Mouse (Mus musculus): ENCODE data around the gene Timm8a1. TPM values are rescaled to one million over a fixed set of nuclear protein-coding genes. Genes with fewer than 3 reads are reported as not detected.

Gene Timm8a1
- polyA plus RNA-seq, 1 experiment from 2014 or later, result 147 TPM

- H3K27ac ChIP-seq, result no peak overlapping the region
- no peak for ATAC-seq
- 69% methylated on average over 6 of the region's 6 CpGs for WGBS
Observed at GRCm38 (mm10) chrX:134507977-134508376, 33.7 kb downstream of the Timm8a1 start.

DNA sequence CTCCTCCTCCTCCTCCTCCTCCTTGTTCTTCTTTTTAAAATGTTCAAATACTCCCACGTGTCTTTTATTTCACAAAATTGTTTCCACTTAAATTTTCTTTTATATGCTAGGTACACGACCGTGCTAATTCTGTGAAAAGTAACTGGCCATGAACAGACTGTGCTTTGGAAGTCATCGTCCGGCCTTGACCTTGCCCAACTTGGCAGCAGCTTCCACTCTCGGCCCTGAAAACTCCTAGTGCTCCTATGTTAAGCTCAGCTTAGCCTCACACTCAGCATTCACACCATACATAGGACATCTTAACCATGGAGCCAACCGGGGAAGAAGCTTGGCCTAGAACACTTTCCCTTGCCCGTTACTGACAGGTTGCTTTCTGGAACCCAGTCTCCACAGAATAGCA lies 41.0 kb downstream of the Timm8a1 start:
- H3K27ac ChIP-seq, result no peak overlapping the region
- no peaks in the 10 kb centered on the region for H3K4me1 ChIP-seq (replicated peaks)
- no peak overlapping the region for H3K4me2 ChIP-seq (replicated peaks)
- ATAC-seq, result no peak
- no peaks in the 10 kb centered on the region for H3K27me3 ChIP-seq (replicated peaks)
- no peak overlapping the region for H3K4me3 ChIP-seq (replicated peaks)
- H3K9me3 ChIP-seq, result no peaks in the 10 kb centered on the region
- no peak overlapping the region for H3K9ac ChIP-seq
- H3K36me3 ChIP-seq, result no peaks in the 10 kb centered on the region
- WGBS, result 88% methylated on average over 8 of the region's 8 CpGs

More at GRCm38 (mm10) chrX:134507977-134508376, 33.7 kb downstream of the Timm8a1 start:
- H3K9me3 ChIP-seq, result no peaks in the 10 kb centered on the region
- H3K4me2 ChIP-seq (replicated peaks), result no peak overlapping the region
- H3K9ac ChIP-seq, result no peak overlapping the region
- H3K36me3 ChIP-seq, result no peaks in the 10 kb centered on the region
- H3K27me3 ChIP-seq (replicated peaks), result no peaks in the 10 kb centered on the region
- no peaks in the 10 kb centered on the region for H3K4me1 ChIP-seq (replicated peaks)
- H3K4me3 ChIP-seq (replicated peaks), result no peak overlapping the region

Other genes with a start within 250 kb of the Timm8a1 start
- gene Tmem35a, start 246.6 kb downstream of the Timm8a1 start, polyA plus RNA-seq (2015; fragmentation: Nextera tagmentation; extraction: Ambion mirVana), result 4.9 and 5.9 TPM in 2 replicates
- gene Cenpi, start 233.8 kb downstream of the Timm8a1 start, polyA plus RNA-seq (2015; fragmentation: Nextera tagmentation; extraction: Ambion mirVana), result 24.5 and 26.6 TPM in 2 replicates
- gene Drp2, start 137.3 kb downstream of the Timm8a1 start, polyA plus RNA-seq (2015; fragmentation: Nextera tagmentation; extraction: Ambion mirVana), result 1.0 TPM in 2 replicates
- not detected in 2 replicates for gene Taf7l, start 65.4 kb downstream of the Timm8a1 start, polyA plus RNA-seq (2015; fragmentation: Nextera tagmentation; extraction: Ambion mirVana)
- gene Btk, start 41.7 kb upstream of the Timm8a1 start, polyA plus RNA-seq (2015; fragmentation: Nextera tagmentation; extraction: Ambion mirVana), result 1.5 and 1.6 TPM in 2 replicates
- gene Rpl36a, start 43.8 kb upstream of the Timm8a1 start, polyA plus RNA-seq (2015; fragmentation: Nextera tagmentation; extraction: Ambion mirVana), result 445 and 494 TPM in 2 replicates
- 8.0 and 10.9 TPM in 2 replicates for gene Gla, start 59.3 kb upstream of the Timm8a1 start, polyA plus RNA-seq (2015; fragmentation: Nextera tagmentation; extraction: Ambion mirVana)
- 126 and 137 TPM in 2 replicates for gene Hnrnph2, start 59.3 kb upstream of the Timm8a1 start, polyA plus RNA-seq (2015; fragmentation: Nextera tagmentation; extraction: Ambion mirVana)
- gene Armcx4, start 144.7 kb upstream of the Timm8a1 start, polyA plus RNA-seq (2015; fragmentation: Nextera tagmentation; extraction: Ambion mirVana), result 2.7 and 3.3 TPM in 2 replicates
- gene Armcx1, start 176.1 kb upstream of the Timm8a1 start, polyA plus RNA-seq (2015; fragmentation: Nextera tagmentation; extraction: Ambion mirVana), result 40.9 and 46.1 TPM in 2 replicates
- 17.4 and 19.1 TPM in 2 replicates for gene Armcx6, start 209.6 kb upstream of the Timm8a1 start, polyA plus RNA-seq (2015; fragmentation: Nextera tagmentation; extraction: Ambion mirVana)
- 65.0 and 68.6 TPM in 2 replicates for gene Armcx3, start 214.7 kb upstream of the Timm8a1 start, polyA plus RNA-seq (2015; fragmentation: Nextera tagmentation; extraction: Ambion mirVana)